Mouse (Mus musculus): Measurements from ENCODE around the gene Tarm1. TPM values are rescaled to one million over a fixed set of nuclear protein-coding genes. Genes with fewer than 3 reads are reported as not detected.

Tarm1 gene
- polyA plus RNA-seq, 1 experiment from 2014 or later = not detected

- Histone ChIP-seq H3K36me3 (ENCODE audit: control insufficient read depth, insufficient read depth, low read length) (no peaks in the 10 kb centered on the region), H3K4me1 (ENCODE audit: control insufficient read depth, insufficient read depth, low read length) (no peaks in the 10 kb centered on the region), H3K4me2 (ENCODE audit: low read depth) (no peak overlapping the region), H3K9me3 (ENCODE audit: control insufficient read depth, low read length) (0 out of 2 replicates have a peak, but pooled peaks cover 2% of the 10 kb centered on the region), H3K27ac (ENCODE audit: low read depth, low read length) (no peak overlapping the region), H3K27me3 (ENCODE audit: control insufficient read depth, insufficient read depth, low read length) (no peaks in the 10 kb centered on the region), H3K4me3 (ENCODE audit: low read depth, low read length) (no peak overlapping the region), H3K9ac (ENCODE audit: low read length) (no peak overlapping the region)
- DNase-seq (ENCODE audit: low spot score) = no peak
- ATAC-seq (ENCODE audit: insufficient read depth, low FRiP score, low TSS enrichment) = no peak
- WGBS = 89% methylated on average over 8 of the region's 8 CpGs
Observed at GRCm38 (mm10) chr7:3460261-3460660, 42.2 kb downstream of the Tarm1 start.

GRCm38 (mm10) chr7:3457841-3458217 is 44.6 kb downstream of the Tarm1 start:
- ATAC-seq (ENCODE audit: insufficient read depth, low FRiP score, low TSS enrichment) (no peak), DNase-seq (ENCODE audit: low spot score) (no peak)
- H3K27ac ChIP-seq (ENCODE audit: low read depth, low read length) = no peak overlapping the region
- no peaks in the 10 kb centered on the region for H3K4me1 ChIP-seq (ENCODE audit: control insufficient read depth, insufficient read depth, low read length)
- 0 out of 2 replicates have a peak, but pooled peaks cover 2% of the 10 kb centered on the region for H3K9me3 ChIP-seq (ENCODE audit: control insufficient read depth, low read length)
- H3K36me3 ChIP-seq (ENCODE audit: control insufficient read depth, insufficient read depth, low read length) = no peaks in the 10 kb centered on the region
- WGBS = 84% methylated on average over 9 of the region's 9 CpGs
- no peak overlapping the region for H3K9ac ChIP-seq (ENCODE audit: low read length)
- no peak overlapping the region for H3K4me2 ChIP-seq (ENCODE audit: low read depth)
- H3K27me3 ChIP-seq (ENCODE audit: control insufficient read depth, insufficient read depth, low read length) = no peaks in the 10 kb centered on the region
- H3K4me3 ChIP-seq (ENCODE audit: low read depth, low read length) = no peak overlapping the region

- Histone ChIP-seq H3K9ac (ENCODE audit: low read length) (no peak overlapping the region), H3K27me3 (ENCODE audit: control insufficient read depth, insufficient read depth, low read length) (no peaks in the 10 kb centered on the region), H3K9me3 (ENCODE audit: control insufficient read depth, low read length) (0 out of 2 replicates have a peak, but pooled peaks cover 2% of the 10 kb centered on the region), H3K4me3 (ENCODE audit: low read depth, low read length) (no peak overlapping the region), H3K4me2 (ENCODE audit: low read depth) (no peak overlapping the region), H3K27ac (ENCODE audit: low read depth, low read length) (no peak overlapping the region), H3K36me3 (ENCODE audit: control insufficient read depth, insufficient read depth, low read length) (no peaks in the 10 kb centered on the region), H3K4me1 (ENCODE audit: control insufficient read depth, insufficient read depth, low read length) (no peaks in the 10 kb centered on the region)
- WGBS = 96% methylated on average over 10 of the region's 10 CpGs
- DNase-seq (ENCODE audit: low spot score) = no peak
- no peak for ATAC-seq (ENCODE audit: insufficient read depth, low FRiP score, low TSS enrichment)
Observed at GRCm38 (mm10) chr7:3457111-3457840, 45.1 kb downstream of the Tarm1 start.

- DNase-seq (ENCODE audit: low spot score) (no peak), ATAC-seq (ENCODE audit: insufficient read depth, low FRiP score, low TSS enrichment) (no peak)
- Histone ChIP-seq H3K27ac (ENCODE audit: low read depth, low read length) (no peak overlapping the region), H3K36me3 (ENCODE audit: control insufficient read depth, insufficient read depth, low read length) (no peaks in the 10 kb centered on the region), H3K4me3 (ENCODE audit: low read depth, low read length) (no peak overlapping the region), H3K9ac (ENCODE audit: low read length) (no peak overlapping the region), H3K9me3 (ENCODE audit: control insufficient read depth, low read length) (no peaks in the 10 kb centered on the region), H3K4me1 (ENCODE audit: control insufficient read depth, insufficient read depth, low read length) (no peaks in the 10 kb centered on the region), H3K4me2 (ENCODE audit: low read depth) (no peak overlapping the region), H3K27me3 (ENCODE audit: control insufficient read depth, insufficient read depth, low read length) (no peaks in the 10 kb centered on the region)
- 61% methylated on average over 11 of the region's 11 CpGs for WGBS
Observed at GRCm38 (mm10) chr7:3453486-3454183, 48.8 kb downstream of the Tarm1 start.

- Histone ChIP-seq H3K4me3 (ENCODE audit: low read depth, low read length) (no peak overlapping the region), H3K27me3 (ENCODE audit: control insufficient read depth, insufficient read depth, low read length) (no peaks in the 10 kb centered on the region), H3K4me1 (ENCODE audit: control insufficient read depth, insufficient read depth, low read length) (no peaks in the 10 kb centered on the region), H3K36me3 (ENCODE audit: control insufficient read depth, insufficient read depth, low read length) (no peaks in the 10 kb centered on the region), H3K4me2 (ENCODE audit: low read depth) (no peak overlapping the region), H3K9ac (ENCODE audit: low read length) (no peak overlapping the region), H3K9me3 (ENCODE audit: control insufficient read depth, low read length) (no peaks in the 10 kb centered on the region), H3K27ac (ENCODE audit: low read depth, low read length) (no peak overlapping the region)
- no peak for ATAC-seq (ENCODE audit: insufficient read depth, low FRiP score, low TSS enrichment)
- WGBS = 55% methylated on average over 12 of the region's 12 CpGs
- no peak for DNase-seq (ENCODE audit: low spot score)
Observed at GRCm38 (mm10) chr7:3452821-3453485, 49.5 kb downstream of the Tarm1 start.

- no peaks in the 10 kb centered on the region for H3K4me1 ChIP-seq (ENCODE audit: control insufficient read depth, insufficient read depth, low read length)
- H3K9me3 ChIP-seq (ENCODE audit: control insufficient read depth, low read length) = no peaks in the 10 kb centered on the region
- ATAC-seq (ENCODE audit: insufficient read depth, low FRiP score, low TSS enrichment) (no peak), DNase-seq (ENCODE audit: low spot score) (no peak)
- no peak overlapping the region for H3K4me2 ChIP-seq (ENCODE audit: low read depth)
- no peaks in the 10 kb centered on the region for H3K27me3 ChIP-seq (ENCODE audit: control insufficient read depth, insufficient read depth, low read length)
- H3K4me3 ChIP-seq (ENCODE audit: low read depth, low read length) = no peak overlapping the region
- no peak overlapping the region for H3K9ac ChIP-seq (ENCODE audit: low read length)
- H3K36me3 ChIP-seq (ENCODE audit: control insufficient read depth, insufficient read depth, low read length) = no peaks in the 10 kb centered on the region
- 35% methylated on average over 6 of the region's 6 CpGs for WGBS
- H3K27ac ChIP-seq (ENCODE audit: low read depth, low read length) = no peak overlapping the region
Observed at GRCm38 (mm10) chr7:3451161-3451560, 51.3 kb downstream of the Tarm1 start.

GRCm38 (mm10) chr7:3450671-3451070 is 51.8 kb downstream of the Tarm1 start:
- Histone ChIP-seq H3K27ac (ENCODE audit: low read depth, low read length) (no peak overlapping the region), H3K9ac (ENCODE audit: low read length) (no peak overlapping the region), H3K4me1 (ENCODE audit: control insufficient read depth, insufficient read depth, low read length) (no peaks in the 10 kb centered on the region), H3K4me2 (ENCODE audit: low read depth) (no peak overlapping the region), H3K9me3 (ENCODE audit: control insufficient read depth, low read length) (no peaks in the 10 kb centered on the region), H3K36me3 (ENCODE audit: control insufficient read depth, insufficient read depth, low read length) (no peaks in the 10 kb centered on the region), H3K27me3 (ENCODE audit: control insufficient read depth, insufficient read depth, low read length) (no peaks in the 10 kb centered on the region), H3K4me3 (ENCODE audit: low read depth, low read length) (no peak overlapping the region)
- DNase-seq (ENCODE audit: low spot score) = no peak
- 65% methylated on average over 5 of the region's 5 CpGs for WGBS
- no peak for ATAC-seq (ENCODE audit: insufficient read depth, low FRiP score, low TSS enrichment)

GRCm38 (mm10) chr7:3448737-3449454 is 53.5 kb downstream of the Tarm1 start:
- Histone ChIP-seq H3K4me2 (ENCODE audit: low read depth) (no peak overlapping the region), H3K9me3 (ENCODE audit: control insufficient read depth, low read length) (no peaks in the 10 kb centered on the region), H3K4me1 (ENCODE audit: control insufficient read depth, insufficient read depth, low read length) (no peaks in the 10 kb centered on the region), H3K9ac (ENCODE audit: low read length) (no peak overlapping the region), H3K36me3 (ENCODE audit: control insufficient read depth, insufficient read depth, low read length) (no peaks in the 10 kb centered on the region), H3K27me3 (ENCODE audit: control insufficient read depth, insufficient read depth, low read length) (no peaks in the 10 kb centered on the region), H3K27ac (ENCODE audit: low read depth, low read length) (no peak overlapping the region), H3K4me3 (ENCODE audit: low read depth, low read length) (no peak overlapping the region)
- peak; percentile 76 for DNase-seq (ENCODE audit: low spot score)
- 22% methylated on average over 15 of the region's 15 CpGs for whole genome bisulfite sequencing
- no peak for ATAC-seq (ENCODE audit: insufficient read depth, low FRiP score, low TSS enrichment)

Data from neural tube, embryonic 11.5 days (tissue).